Mouse (Mus musculus) C2C12 (cell line): ENCODE measurements around the gene Bcl11b.

Source experiments
- CTCF ChIP-seq: IDR thresholded peaks from one replicate; pipeline ENCODE4 v1.5.1; 2011; ENCODE audit not compliant: control insufficient read depth, insufficient read depth, insufficient read length
- FOSL1 ChIP-seq: IDR thresholded peaks from one replicate; pipeline ENCODE4 v1.8.0; 2011; ENCODE audit warnings: mild to moderate bottlenecking, low read length; ENCODE audit not compliant: poor library complexity, insufficient read depth, severe bottlenecking
- MAX ChIP-seq: IDR thresholded peaks from one replicate; pipeline ENCODE4 v1.6.1; 2011; ENCODE audit warnings: mild to moderate bottlenecking, control low read depth
- MYOD1 ChIP-seq: IDR thresholded peaks from one replicate; pipeline ENCODE4 v1.6.1; 2011; ENCODE audit warnings: low read depth; ENCODE audit not compliant: control insufficient read depth, insufficient read length
- USF1 ChIP-seq: IDR thresholded peaks from one replicate; pipeline ENCODE4 v1.6.1; 2011; ENCODE audit warnings: low read depth, mild to moderate bottlenecking, control low read depth, moderate library complexity

DNA sequence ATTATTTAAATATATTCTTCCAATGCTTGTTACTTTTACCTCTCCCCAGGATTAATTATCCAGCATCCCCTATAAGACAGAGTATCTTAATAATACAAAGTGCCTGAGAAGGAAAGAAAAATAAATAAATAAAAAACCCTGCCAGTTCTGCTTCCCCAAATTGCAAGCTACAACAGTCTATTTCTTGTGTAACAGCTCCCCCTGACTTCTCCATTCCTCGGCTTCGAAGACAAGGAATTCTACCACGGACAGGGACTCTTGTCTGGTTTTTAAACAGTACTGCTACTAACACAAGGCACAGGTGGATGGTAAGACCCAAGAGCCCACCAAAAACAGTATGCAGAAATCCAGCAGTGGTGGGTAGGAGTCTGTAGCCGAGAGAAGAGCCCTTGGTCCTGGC lies 64.2 kb downstream of the Bcl11b start:
- TF ChIP-seq USF1 (no peak), MAX (no peak), CTCF (no peak), FOSL1 (no peak), MYOD1 (no peak)
